Mouse (Mus musculus) hindbrain, postnatal 0 days (tissue): ENCODE data around the gene Lgr6. TPM values are rescaled to one million over a fixed set of nuclear protein-coding genes. Genes with fewer than 3 reads are reported as not detected.

ENCODE experiments used
- ATAC-seq: fragments of 200-750 bp; cut with Nextera tagmentation; 2 replicates; pipeline ENCODE4 v1.8.0; 2017; ENCODE audit warnings: mild to moderate bottlenecking, moderate TSS enrichment, moderate library complexity
- DNase-seq: peaks from one replicate; pipeline ENCODE4 v3.0.0-alpha.2; 2015; ENCODE audit warnings: low spot score
- H3K27ac ChIP-seq: fragments of 300-500 bp; sonication (generic); 2 replicates; pipeline ENCODE4 v1.5.1; 2014; ENCODE audit warnings: mild to moderate bottlenecking
- H3K27me3 ChIP-seq: fragments of 300-500 bp; sonication (generic); 2 replicates; pipeline ENCODE4 v1.6.1; 2014; ENCODE audit warnings: low read length, mixed read lengths; ENCODE audit not compliant: insufficient read depth
- H3K36me3 ChIP-seq: fragments of 300-500 bp; sonication (generic); 2 replicates; pipeline ENCODE4 v1.6.1; 2014; ENCODE audit warnings: low read length, mixed read lengths; ENCODE audit not compliant: insufficient read depth
- H3K4me1 ChIP-seq: fragments of 300-500 bp; sonication (generic); 2 replicates; pipeline ENCODE4 v1.6.1; 2014; ENCODE audit warnings: antibody characterized with exemption, low read length, mixed read lengths; ENCODE audit not compliant: insufficient read depth
- H3K4me2 ChIP-seq: fragments of 300-500 bp; sonication (generic); 2 replicates; pipeline ENCODE4 v1.6.1; 2014; ENCODE audit warnings: low read depth, mild to moderate bottlenecking, low read length, moderate library complexity, mixed read lengths
- H3K4me3 ChIP-seq: fragments of 300-500 bp; sonication (generic); 2 replicates; pipeline ENCODE4 v1.5.1; 2014; ENCODE audit warnings: low read length
- H3K9ac ChIP-seq: fragments of 300-500 bp; sonication (generic); replicated peaks from 2 replicates; pipeline ENCODE4 v1.6.1; 2014; ENCODE audit warnings: mild to moderate bottlenecking, low read length, moderate library complexity, mixed read lengths
- H3K9me3 ChIP-seq: fragments of 300-500 bp; sonication (generic); 2 replicates; pipeline ENCODE4 v1.6.1; 2016; ENCODE audit warnings: low read length, mixed read lengths
- CTCF ChIP-seq: IDR thresholded peaks from 2 replicates; pipeline ENCODE4 v1.5.1; 2016; ENCODE audit warnings: antibody characterized with exemption, control low read depth, low read depth
- WGBS: fragments of 180-500 bp; shearing (Covaris S2); extraction: QIAGEN DNeasy Blood & Tissue Kit; methylation state at CpG from one replicate; pipeline ENCODE4 v1.1.7; 2014; 5-methylcytosine and 5-hydroxymethylcytosine counted together
- polyA plus RNA-seq: library from polyadenylated mRNA; unstranded; fragments of >200 nt; fragmentation: Nextera tagmentation; extraction: Ambion mirVana; gene quantifications from 2 replicates; pipeline ENCODE4 v1.2.1, GENCODE M21; 2015
- total RNA-seq: library from RNA; depleted of rRNA; stranded (reverse); fragments of >200 nt; gene quantifications from 2 replicates; pipeline ENCODE4 v1.2.3, GENCODE M21; 2014

Gene Lgr6
- total and polyA plus RNA-seq, 2 experiments from 2014 or later = 3.1 to 5.0 TPM

- Histone ChIP-seq H3K4me2 (no peak overlapping the region), H3K9ac (no peak overlapping the region), H3K4me1 (peaks cover 20% of the 10 kb centered on the region), H3K9me3 (no peaks in the 10 kb centered on the region), H3K27me3 (no peaks in the 10 kb centered on the region), H3K27ac (no peak overlapping the region), H3K4me3 (no peak overlapping the region), H3K36me3 (no peaks in the 10 kb centered on the region)
- ATAC-seq (no peak), DNase-seq (no peak)
- no peak for TF ChIP-seq CTCF
- 83% methylated on average over 10 of the region's 10 CpGs for WGBS
Measured at GRCm38 (mm10) chr1:135016907-135017655, 88.0 kb downstream of the Lgr6 start.

- TF ChIP-seq CTCF = no peak
- no peak overlapping the region for H3K4me2 ChIP-seq
- H3K9me3 ChIP-seq = no peaks in the 10 kb centered on the region
- H3K4me1 ChIP-seq = peaks cover 11% of the 10 kb centered on the region; the same call in 1 of the 2 replicates
- no peaks in the 10 kb centered on the region for H3K36me3 ChIP-seq
- no peak overlapping the region for H3K9ac ChIP-seq
- no peaks in the 10 kb centered on the region for H3K27me3 ChIP-seq
- no peak overlapping the region for H3K27ac ChIP-seq
- DNase-seq (peak; percentile 44), ATAC-seq (0 out of 2 replicates have a peak, but pooled peaks have one; percentile 34)
- 26% methylated on average over 10 of the region's 10 CpGs for WGBS
- H3K4me3 ChIP-seq = no peak overlapping the region
Measured at GRCm38 (mm10) chr1:135014921-135015445, 90.1 kb downstream of the Lgr6 start.

GRCm38 (mm10) chr1:135012472-135012871 is 92.6 kb downstream of the Lgr6 start:
- Histone ChIP-seq H3K9ac (no peak overlapping the region), H3K27ac (no peak overlapping the region), H3K4me3 (no peak overlapping the region), H3K4me1 (peaks cover 6% of the 10 kb centered on the region; the same call in 1 of the 2 replicates), H3K36me3 (no peaks in the 10 kb centered on the region), H3K27me3 (no peaks in the 10 kb centered on the region), H3K9me3 (no peaks in the 10 kb centered on the region), H3K4me2 (no peak overlapping the region)
- no peak for TF ChIP-seq CTCF
- WGBS = 63% methylated on average over 9 of the region's 9 CpGs
- DNase-seq = no peak
- no peak for ATAC-seq

- ATAC-seq = no peak
- 87% methylated on average over 5 of the region's 5 CpGs for WGBS
Measured at GRCm38 (mm10) chr1:135011912-135012311, 93.2 kb downstream of the Lgr6 start.

GRCm38 (mm10) chr1:135009833-135010232 is 95.2 kb downstream of the Lgr6 start:
- Histone ChIP-seq H3K27me3 (no peaks in the 10 kb centered on the region), H3K4me2 (no peak overlapping the region), H3K9me3 (no peaks in the 10 kb centered on the region), H3K4me1 (peaks cover 2% of the 10 kb centered on the region; the same call in 1 of the 2 replicates), H3K27ac (no peak overlapping the region), H3K4me3 (no peak overlapping the region), H3K36me3 (no peaks in the 10 kb centered on the region), H3K9ac (no peak overlapping the region)
- WGBS = 74% methylated on average over 3 of the region's 3 CpGs
- no peak for TF ChIP-seq CTCF
- ATAC-seq (no peak), DNase-seq (no peak)

More at GRCm38 (mm10) chr1:135011912-135012311, 93.2 kb downstream of the Lgr6 start:
- Histone ChIP-seq H3K4me2 (no peak overlapping the region), H3K27me3 (no peaks in the 10 kb centered on the region), H3K4me3 (no peak overlapping the region), H3K27ac (no peak overlapping the region), H3K4me1 (peaks cover 6% of the 10 kb centered on the region; the same call in 1 of the 2 replicates), H3K9ac (no peak overlapping the region), H3K36me3 (no peaks in the 10 kb centered on the region), H3K9me3 (no peaks in the 10 kb centered on the region)
- DNase-seq = no peak
- TF ChIP-seq CTCF = no peak

GRCm38 (mm10) chr1:135005696-135006095 is 99.4 kb downstream of the Lgr6 start:
- DNase-seq (no peak), ATAC-seq (no peak)
- TF ChIP-seq CTCF = no peak
- 34% methylated on average over 7 of the region's 7 CpGs for WGBS
- H3K27me3 ChIP-seq = no peaks in the 10 kb centered on the region
- H3K4me2 ChIP-seq = no peak overlapping the region
- no peak overlapping the region for H3K4me3 ChIP-seq
- H3K9ac ChIP-seq = no peak overlapping the region
- no peaks in the 10 kb centered on the region for H3K9me3 ChIP-seq
- no peaks in the 10 kb centered on the region for H3K4me1 ChIP-seq
- H3K36me3 ChIP-seq = no peaks in the 10 kb centered on the region
- H3K27ac ChIP-seq = no peak overlapping the region

GRCm38 (mm10) chr1:135003346-135003745 is 101.7 kb downstream of the Lgr6 start:
- peak; percentile 29 for DNase-seq
- H3K9me3 ChIP-seq = no peaks in the 10 kb centered on the region

More at GRCm38 (mm10) chr1:135003346-135003745, 101.7 kb downstream of the Lgr6 start:
- ATAC-seq = peak; percentile 64
- Histone ChIP-seq H3K27me3 (no peaks in the 10 kb centered on the region), H3K27ac (no peak overlapping the region), H3K36me3 (no peaks in the 10 kb centered on the region), H3K4me3 (no peak overlapping the region), H3K4me1 (no peaks in the 10 kb centered on the region), H3K9ac (no peak overlapping the region), H3K4me2 (no peak overlapping the region)
- no peak for TF ChIP-seq CTCF
- WGBS = 27% methylated on average over 4 of the region's 4 CpGs
